Mouse (Mus musculus): ENCODE data around the gene Anxa3. TPM values are rescaled to one million over a fixed set of nuclear protein-coding genes. Genes with fewer than 3 reads are reported as not detected.

Gene Anxa3
- polyA plus RNA-seq, 1 experiment from 2014 or later, result 47.4 TPM

DNA sequence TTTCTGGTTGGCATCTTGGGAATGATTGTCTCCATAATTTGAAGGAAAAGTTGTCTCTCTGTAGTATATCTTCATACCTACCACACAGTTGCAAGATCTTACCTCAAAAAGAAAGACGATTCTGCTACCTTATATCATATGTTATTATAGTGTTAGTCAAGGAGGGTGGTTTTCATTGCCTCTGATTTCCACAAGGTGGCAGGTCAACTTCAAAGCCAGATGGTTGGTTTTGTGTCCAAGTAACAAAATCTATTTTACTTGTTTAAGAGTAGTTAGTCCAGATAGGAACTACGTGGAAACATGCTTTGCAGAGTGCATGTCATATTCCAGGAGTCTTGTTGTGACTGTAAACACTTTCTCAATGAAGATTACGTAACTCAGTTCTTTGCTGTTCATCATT is 61.2 kb downstream of the Anxa3 start:
- DNase-seq (ENCODE audit: low spot score), result no peak
- no peak overlapping the region for H3K27ac ChIP-seq (replicated peaks)
- 85% methylated on average over 3 of the region's 3 CpGs for WGBS
- H3K36me3 ChIP-seq, result no peaks in the 10 kb centered on the region
- H3K27me3 ChIP-seq (ENCODE audit: low read depth, poor library complexity, severe bottlenecking), result no peaks in the 10 kb centered on the region
- no peaks in the 10 kb centered on the region for H3K4me1 ChIP-seq
- H3K9me3 ChIP-seq (replicated peaks), result no peaks in the 10 kb centered on the region
- no peak overlapping the region for H3K4me3 ChIP-seq

DNA sequence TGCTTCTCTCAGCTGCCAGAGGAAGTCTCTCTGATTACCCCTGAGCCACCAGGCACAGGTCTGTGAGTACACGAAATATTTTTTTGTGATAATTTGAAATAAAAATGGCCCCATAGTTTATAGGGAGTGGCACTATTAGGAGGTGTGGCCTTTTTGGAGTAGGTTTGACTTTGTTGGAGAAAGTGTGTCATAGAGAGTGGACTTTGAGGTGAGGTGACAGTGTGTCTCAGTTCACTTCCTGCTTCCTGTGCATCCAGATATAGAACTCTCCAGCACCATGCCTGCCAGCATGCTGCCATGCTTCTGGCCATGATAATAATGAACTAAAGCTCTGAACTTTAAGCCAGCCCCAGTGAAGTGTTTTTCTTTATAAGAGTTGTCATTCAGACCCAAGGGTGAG is 66.8 kb downstream of the Anxa3 start:
- no peaks in the 10 kb centered on the region for H3K36me3 ChIP-seq
- H3K27me3 ChIP-seq (ENCODE audit: low read depth, poor library complexity, severe bottlenecking), result no peaks in the 10 kb centered on the region
- H3K4me3 ChIP-seq, result no peak overlapping the region
- WGBS, result 92% methylated on average over 1 of the region's 1 CpGs
- no peak for DNase-seq (ENCODE audit: low spot score)
- no peak overlapping the region for H3K27ac ChIP-seq (replicated peaks)
- H3K9me3 ChIP-seq (replicated peaks), result no peaks in the 10 kb centered on the region
- no peaks in the 10 kb centered on the region for H3K4me1 ChIP-seq

DNA sequence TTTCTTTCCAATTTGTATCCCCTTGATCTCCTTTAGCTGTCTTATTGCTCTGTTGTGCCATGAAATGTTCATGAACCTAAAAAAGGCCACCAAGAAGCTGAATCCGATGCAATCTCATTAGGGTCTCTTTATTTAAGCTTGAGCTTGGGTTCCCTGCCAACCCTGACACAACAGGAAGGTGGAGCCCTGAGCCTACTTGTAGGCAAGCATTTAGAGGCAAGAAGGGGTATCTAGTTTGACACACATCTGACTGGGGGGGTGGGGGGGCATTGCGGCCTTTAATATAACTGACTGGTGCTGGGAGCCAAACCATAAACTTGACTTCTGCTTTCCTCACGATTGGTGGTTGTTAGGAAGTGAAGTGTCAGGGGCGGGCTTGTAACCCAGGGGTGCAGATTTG is 74.0 kb downstream of the Anxa3 start:
- DNase-seq (ENCODE audit: low spot score), result no peak
- no peaks in the 10 kb centered on the region for H3K4me1 ChIP-seq
- H3K4me3 ChIP-seq, result no peak overlapping the region
- no peaks in the 10 kb centered on the region for H3K36me3 ChIP-seq
- no peaks in the 10 kb centered on the region for H3K27me3 ChIP-seq (ENCODE audit: low read depth, poor library complexity, severe bottlenecking)
- H3K9me3 ChIP-seq (replicated peaks), result no peaks in the 10 kb centered on the region
- WGBS, result 96% methylated on average over 4 of the region's 4 CpGs
- H3K27ac ChIP-seq (replicated peaks), result no peak overlapping the region

DNA sequence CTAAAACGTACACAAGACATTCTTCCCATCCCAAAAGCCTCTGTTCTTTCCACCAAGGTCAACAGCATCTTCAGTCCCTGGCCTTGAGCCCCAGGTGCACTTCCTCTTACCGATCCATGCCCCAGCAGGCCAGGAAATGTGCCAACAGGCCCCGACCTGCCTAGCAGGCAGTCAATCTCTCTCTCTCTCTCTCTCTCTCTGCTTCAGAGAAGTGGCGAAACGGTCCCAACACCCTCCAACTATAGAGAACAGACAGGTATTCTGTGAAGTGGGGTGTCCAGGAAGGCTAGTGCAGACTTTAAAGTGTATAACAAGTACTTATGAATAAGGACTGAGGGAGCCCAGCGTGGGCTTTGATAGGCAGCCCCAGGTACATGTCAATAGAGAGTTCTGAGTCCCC is 75.8 kb downstream of the Anxa3 start:
- WGBS, result 70% methylated on average over 6 of the region's 6 CpGs
- no peak for DNase-seq (ENCODE audit: low spot score)
- H3K4me1 ChIP-seq, result no peaks in the 10 kb centered on the region

DNA sequence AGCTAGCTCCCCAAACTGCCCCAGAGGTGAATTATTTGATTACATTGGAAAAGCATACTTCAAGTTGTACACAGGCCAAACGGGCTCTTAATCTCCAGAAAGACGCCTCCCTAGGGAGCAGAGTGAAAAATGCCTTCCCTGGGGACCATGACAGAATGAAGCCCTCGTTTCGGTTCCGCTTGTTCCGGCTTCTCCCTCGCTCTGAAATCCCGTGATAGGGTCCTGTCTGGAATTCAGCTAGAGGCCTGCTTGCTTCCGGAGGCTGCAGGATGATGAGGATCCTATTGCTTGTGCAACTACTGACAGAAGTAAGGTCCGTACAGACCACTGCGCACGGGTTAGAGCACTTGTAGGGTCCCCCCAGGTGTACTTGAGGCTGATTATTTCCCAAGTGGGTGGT is 77.9 kb downstream of the Anxa3 start:
- no peaks in the 10 kb centered on the region for H3K4me1 ChIP-seq
- H3K36me3 ChIP-seq, result no peaks in the 10 kb centered on the region
- H3K27ac ChIP-seq (replicated peaks), result no peak overlapping the region
- no peak for DNase-seq (ENCODE audit: low spot score)
- H3K27me3 ChIP-seq (ENCODE audit: low read depth, poor library complexity, severe bottlenecking), result no peaks in the 10 kb centered on the region
- 86% methylated on average over 12 of the region's 12 CpGs for WGBS
- H3K9me3 ChIP-seq (replicated peaks), result no peaks in the 10 kb centered on the region
- no peak overlapping the region for H3K4me3 ChIP-seq

More for the DNA sequence above, 75.8 kb downstream of the Anxa3 start:
- Histone ChIP-seq H3K27me3 (ENCODE audit: low read depth, poor library complexity, severe bottlenecking) (no peaks in the 10 kb centered on the region), H3K4me3 (no peak overlapping the region), H3K36me3 (no peaks in the 10 kb centered on the region), H3K27ac (replicated peaks) (no peak overlapping the region), H3K9me3 (replicated peaks) (no peaks in the 10 kb centered on the region)

DNA sequence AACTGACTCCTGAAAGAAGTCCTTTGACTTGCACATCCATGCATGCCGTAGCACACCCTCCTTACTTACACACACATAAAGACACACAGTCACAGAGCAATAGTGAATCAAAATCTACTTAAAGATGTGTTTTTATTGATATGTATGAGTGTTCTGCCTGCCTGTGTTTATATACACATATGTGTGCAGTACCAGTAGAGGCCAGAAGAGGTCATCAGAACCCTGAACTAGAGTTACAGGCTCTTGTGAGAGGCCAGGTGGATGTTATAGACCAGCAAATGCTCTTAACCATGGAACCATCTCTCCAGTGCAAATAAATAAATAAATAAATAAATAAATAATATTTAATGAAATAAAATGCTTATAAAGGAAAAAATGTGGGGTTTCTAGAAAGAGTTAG is 85.0 kb downstream of the Anxa3 start:
- DNase-seq (ENCODE audit: low spot score), result no peak
- no peaks in the 10 kb centered on the region; the same call in 1 of the 2 replicates for H3K4me1 ChIP-seq
- no peaks in the 10 kb centered on the region for H3K36me3 ChIP-seq
- no peak overlapping the region for H3K27ac ChIP-seq (replicated peaks)
- H3K27me3 ChIP-seq (ENCODE audit: low read depth, poor library complexity, severe bottlenecking), result no peaks in the 10 kb centered on the region
- H3K4me3 ChIP-seq, result no peak overlapping the region
- H3K9me3 ChIP-seq (replicated peaks), result peaks cover 6% of the 10 kb centered on the region; the same call in 1 of the 2 replicates
- 97% methylated on average over 1 of the region's 1 CpGs for WGBS

DNA sequence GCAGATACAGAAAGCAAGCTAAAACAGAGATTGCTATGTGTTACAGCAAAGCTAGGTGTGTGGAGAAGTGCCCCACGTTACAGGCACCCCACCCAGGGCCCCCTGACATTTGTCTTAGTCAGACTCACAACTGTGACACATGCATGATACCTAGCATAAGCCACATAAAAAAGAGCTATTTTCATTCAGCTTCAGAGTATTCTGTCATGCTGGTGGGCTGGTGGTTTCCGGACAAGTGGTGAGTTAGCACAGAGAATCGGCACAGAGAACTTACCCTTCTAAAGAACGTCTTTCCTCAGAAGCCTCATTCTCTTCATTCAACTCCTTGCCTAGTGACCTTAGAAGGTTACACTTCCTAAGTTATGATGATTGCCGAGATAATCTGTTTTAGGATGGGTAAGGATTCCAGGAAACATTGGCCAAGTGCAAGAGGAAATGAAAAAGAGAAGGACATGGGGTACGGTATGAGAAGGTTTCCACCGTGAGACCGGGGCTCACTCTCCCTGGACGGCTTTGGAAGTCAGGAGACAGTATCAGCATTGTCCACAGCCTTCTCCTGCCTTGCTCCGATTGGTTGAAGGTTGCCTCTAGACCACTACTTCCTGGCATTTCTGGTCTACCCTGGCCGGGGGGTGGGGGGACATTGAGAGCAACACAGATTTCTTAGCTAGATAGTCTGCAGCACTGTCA is 85.9 kb downstream of the Anxa3 start:
- no peaks in the 10 kb centered on the region for H3K27me3 ChIP-seq (ENCODE audit: low read depth, poor library complexity, severe bottlenecking)
- no peaks in the 10 kb centered on the region; the same call in 1 of the 2 replicates for H3K4me1 ChIP-seq
- no peaks in the 10 kb centered on the region for H3K36me3 ChIP-seq
- DNase-seq (ENCODE audit: low spot score), result no peak
- WGBS, result 92% methylated on average over 11 of the region's 11 CpGs
- H3K27ac ChIP-seq (replicated peaks), result no peak overlapping the region
- no peak overlapping the region for H3K4me3 ChIP-seq
- peaks cover 6% of the 10 kb centered on the region; the same call in 1 of the 2 replicates for H3K9me3 ChIP-seq (replicated peaks)

DNA sequence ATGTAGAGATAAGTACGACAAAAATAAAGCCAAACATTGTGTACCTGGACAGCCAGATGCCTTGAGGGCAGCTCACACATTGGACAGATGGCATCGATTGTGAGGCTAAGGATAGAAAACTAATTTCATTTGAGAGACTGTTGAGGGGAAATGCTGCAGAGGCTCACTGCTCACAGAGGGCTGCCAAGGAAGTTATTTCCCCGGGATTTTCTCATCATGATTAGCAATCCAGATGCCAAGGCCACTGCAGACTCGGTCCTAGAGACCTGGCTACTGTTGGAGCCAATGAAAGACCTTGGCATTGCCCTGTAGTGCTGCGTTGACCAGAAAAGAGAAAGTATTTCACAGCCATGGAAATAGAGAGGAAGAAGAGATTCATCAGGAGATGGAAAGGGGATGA is 87.1 kb downstream of the Anxa3 start:
- Histone ChIP-seq H3K27ac (replicated peaks) (no peak overlapping the region), H3K4me3 (no peak overlapping the region), H3K4me1 (no peaks in the 10 kb centered on the region; the same call in 1 of the 2 replicates), H3K36me3 (no peaks in the 10 kb centered on the region), H3K9me3 (replicated peaks) (peaks cover 6% of the 10 kb centered on the region; the same call in 1 of the 2 replicates), H3K27me3 (ENCODE audit: low read depth, poor library complexity, severe bottlenecking) (no peaks in the 10 kb centered on the region)
- WGBS, result 83% methylated on average over 5 of the region's 5 CpGs
- DNase-seq (ENCODE audit: low spot score), result no peak

DNA sequence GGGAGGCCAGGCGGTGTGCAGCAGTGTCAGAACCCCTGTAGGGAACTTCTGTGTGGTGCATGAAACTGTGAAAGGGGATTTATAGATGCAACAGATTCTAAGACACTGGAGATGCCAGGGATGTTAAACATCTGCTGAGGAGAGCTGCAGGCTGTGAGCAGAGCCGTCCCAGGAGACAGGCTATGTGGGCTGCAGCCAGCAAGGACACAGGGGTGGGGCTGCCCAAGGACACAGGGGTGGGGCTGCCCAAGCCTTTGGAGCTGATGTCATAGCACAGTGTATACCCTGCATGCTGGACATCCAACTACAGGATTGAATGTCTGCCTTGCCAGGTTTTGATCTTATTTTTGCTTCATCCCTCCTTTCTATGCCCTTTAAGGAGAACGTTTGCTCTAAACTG is 88.0 kb downstream of the Anxa3 start:
- 83% methylated on average over 3 of the region's 3 CpGs for whole genome bisulfite sequencing
- no peak overlapping the region for H3K27ac ChIP-seq (replicated peaks)
- no peak overlapping the region for H3K4me3 ChIP-seq
- no peaks in the 10 kb centered on the region; the same call in 1 of the 2 replicates for H3K4me1 ChIP-seq
- no peaks in the 10 kb centered on the region for H3K36me3 ChIP-seq
- no peaks in the 10 kb centered on the region for H3K27me3 ChIP-seq (ENCODE audit: low read depth, poor library complexity, severe bottlenecking)
- DNase-seq (ENCODE audit: low spot score), result no peak
- peaks cover 6% of the 10 kb centered on the region; the same call in 1 of the 2 replicates for H3K9me3 ChIP-seq (replicated peaks)

DNA sequence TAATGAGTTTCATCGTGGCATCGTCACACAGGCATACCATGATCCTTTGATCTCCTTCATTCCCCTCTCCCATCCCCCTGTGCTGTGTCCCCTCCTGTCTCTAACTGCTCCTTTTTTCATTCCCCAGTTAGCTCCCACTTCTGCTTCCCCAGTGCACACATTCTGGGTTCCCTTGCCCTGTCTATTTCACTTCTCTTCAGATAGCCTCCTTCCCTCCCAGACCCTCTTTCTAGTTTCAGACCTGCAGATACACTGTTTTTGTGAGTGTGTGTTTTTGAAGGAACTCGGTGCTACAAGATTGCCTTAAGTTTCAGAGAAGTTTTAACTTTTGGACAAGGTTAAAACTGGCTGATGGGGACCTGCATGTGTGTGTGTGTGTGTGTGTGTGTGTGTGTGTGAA is 88.5 kb downstream of the Anxa3 start:
- Histone ChIP-seq H3K36me3 (no peaks in the 10 kb centered on the region), H3K4me1 (no peaks in the 10 kb centered on the region; the same call in 1 of the 2 replicates), H3K27ac (replicated peaks) (no peak overlapping the region), H3K9me3 (replicated peaks) (peaks cover 6% of the 10 kb centered on the region; the same call in 1 of the 2 replicates), H3K4me3 (no peak overlapping the region), H3K27me3 (ENCODE audit: low read depth, poor library complexity, severe bottlenecking) (no peaks in the 10 kb centered on the region)
- DNase-seq (ENCODE audit: low spot score), result no peak
- WGBS, result 83% methylated on average over 3 of the region's 3 CpGs

DNA sequence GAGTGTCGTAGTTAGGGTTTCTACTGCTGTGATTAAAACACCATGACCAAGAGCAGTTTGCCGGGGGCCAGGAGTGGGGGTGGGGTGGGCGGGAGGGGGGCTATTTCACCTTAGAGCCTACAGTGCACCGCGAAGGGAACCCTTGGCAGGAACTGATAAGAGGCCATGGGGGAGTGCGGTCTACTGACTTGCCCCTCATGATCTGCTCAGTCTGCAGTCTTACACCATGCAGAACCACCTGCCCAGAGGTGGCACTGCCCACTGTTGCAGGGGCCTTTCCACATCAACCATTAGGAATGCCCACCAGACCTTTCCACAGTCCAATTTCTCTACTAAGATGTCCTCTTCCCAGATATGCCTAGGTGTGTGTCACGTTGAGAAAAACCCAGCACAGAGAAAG is 92.1 kb downstream of the Anxa3 start:
- no peaks in the 10 kb centered on the region for H3K27me3 ChIP-seq (ENCODE audit: low read depth, poor library complexity, severe bottlenecking)
- H3K4me3 ChIP-seq, result no peak overlapping the region
- no peak for DNase-seq (ENCODE audit: low spot score)
- no peaks in the 10 kb centered on the region; the same call in 1 of the 2 replicates for H3K4me1 ChIP-seq
- H3K36me3 ChIP-seq, result no peaks in the 10 kb centered on the region
- H3K27ac ChIP-seq (replicated peaks), result no peak overlapping the region
- 90% methylated on average over 7 of the region's 7 CpGs for WGBS
- no peaks in the 10 kb centered on the region for H3K9me3 ChIP-seq (replicated peaks)

DNA sequence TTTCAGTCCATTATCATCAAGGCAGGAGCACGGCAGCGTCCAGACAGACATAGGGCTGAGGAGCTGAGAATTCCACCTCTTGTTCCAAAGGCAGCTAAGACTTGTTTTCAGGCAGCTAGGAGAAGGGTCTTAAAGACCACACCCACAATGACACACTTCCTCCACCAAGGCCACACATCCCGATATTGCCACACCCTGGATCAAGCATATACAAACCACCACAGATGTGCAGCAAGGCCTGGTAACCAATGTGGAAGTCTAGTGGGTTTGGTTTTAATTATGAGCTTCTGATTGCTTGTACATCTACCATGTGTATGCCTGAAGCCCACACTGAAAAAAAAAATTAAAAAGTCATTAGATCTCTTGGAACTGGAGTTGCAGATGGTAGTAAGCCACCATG is 95.3 kb downstream of the Anxa3 start:
- Histone ChIP-seq H3K4me1 (no peaks in the 10 kb centered on the region), H3K27ac (replicated peaks) (no peak overlapping the region), H3K9me3 (replicated peaks) (no peaks in the 10 kb centered on the region), H3K27me3 (ENCODE audit: low read depth, poor library complexity, severe bottlenecking) (no peaks in the 10 kb centered on the region), H3K36me3 (no peaks in the 10 kb centered on the region), H3K4me3 (no peak overlapping the region)
- WGBS, result 92% methylated on average over 3 of the region's 3 CpGs
- DNase-seq (ENCODE audit: low spot score), result no peak

DNA sequence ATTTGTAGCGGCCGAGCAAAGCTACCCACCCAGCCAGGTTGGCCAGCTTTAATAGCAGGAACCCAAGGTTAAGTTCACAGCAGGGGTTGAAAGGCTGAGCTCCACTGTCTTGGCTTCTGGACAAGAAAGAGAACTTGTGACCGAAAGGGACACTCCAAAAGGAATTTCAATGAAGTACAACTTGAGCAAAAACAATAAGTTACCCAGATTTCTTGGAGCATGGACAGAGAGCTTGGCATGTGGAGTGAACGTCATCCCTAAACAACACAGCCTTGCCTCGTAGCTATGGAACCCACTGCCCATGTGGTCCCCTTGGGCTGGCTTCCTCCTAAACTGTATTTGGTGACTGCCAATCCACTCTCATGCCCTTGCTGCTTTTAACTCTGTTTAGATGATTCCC is 97.2 kb downstream of the Anxa3 start:
- Histone ChIP-seq H3K27ac (replicated peaks) (no peak overlapping the region), H3K4me1 (no peaks in the 10 kb centered on the region), H3K9me3 (replicated peaks) (no peaks in the 10 kb centered on the region), H3K27me3 (ENCODE audit: low read depth, poor library complexity, severe bottlenecking) (no peaks in the 10 kb centered on the region), H3K36me3 (no peaks in the 10 kb centered on the region), H3K4me3 (no peak overlapping the region)
- 88% methylated on average over 5 of the region's 5 CpGs for WGBS
- no peak for DNase-seq (ENCODE audit: low spot score)
